Mouse (Mus musculus) lung, postnatal 10 days (tissue): ENCODE results near the gene Adgra1.
A peak's percentile ranks its signal among the peaks of the same experiment; 100 is the strongest.

Experiments
- DNase-seq: peaks from one replicate; pipeline ENCODE4 v3.0.0; 2021

Adgra1 gene

DNA sequence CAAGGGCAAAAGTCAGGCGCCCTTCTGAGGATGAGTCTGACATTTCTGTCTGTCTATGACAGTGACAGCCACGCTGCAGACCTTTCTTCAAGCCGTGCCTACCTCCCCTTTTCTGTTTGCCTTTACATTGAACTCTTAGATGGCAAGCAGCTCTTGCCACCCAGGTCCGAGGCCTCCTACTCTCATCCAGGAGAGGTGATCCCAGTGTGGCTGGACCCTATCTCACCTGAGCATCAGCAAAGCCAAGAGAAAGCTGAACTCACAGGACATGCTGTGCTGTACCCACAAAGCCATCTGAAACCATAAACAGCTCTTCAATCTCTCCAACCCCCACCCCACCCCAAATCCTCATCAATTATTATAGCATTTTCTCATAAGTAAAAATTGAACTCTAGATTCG, 16.7 kb downstream of the Adgra1 start:
- DNase-seq = no peak

DNA sequence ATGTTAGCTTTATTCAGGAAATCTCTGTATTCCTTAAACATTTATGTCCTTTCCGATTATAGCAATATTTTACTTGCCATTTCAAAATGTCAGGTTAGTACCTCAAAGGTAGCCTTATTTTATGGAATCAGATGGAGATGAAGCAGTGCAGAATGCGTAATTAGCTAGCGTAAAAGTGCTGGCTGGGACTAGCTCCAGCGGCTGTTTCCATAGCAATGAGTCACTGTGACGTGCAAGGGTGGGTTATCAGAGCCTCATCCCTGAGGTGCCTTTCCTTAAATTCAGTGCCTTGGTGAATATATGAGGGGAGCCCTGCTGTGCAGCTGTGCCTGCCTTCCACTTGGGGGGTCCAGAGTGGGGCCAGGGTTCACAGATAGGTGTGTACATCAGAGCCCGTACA, 17.1 kb downstream of the Adgra1 start:
- no peak for DNase-seq

DNA sequence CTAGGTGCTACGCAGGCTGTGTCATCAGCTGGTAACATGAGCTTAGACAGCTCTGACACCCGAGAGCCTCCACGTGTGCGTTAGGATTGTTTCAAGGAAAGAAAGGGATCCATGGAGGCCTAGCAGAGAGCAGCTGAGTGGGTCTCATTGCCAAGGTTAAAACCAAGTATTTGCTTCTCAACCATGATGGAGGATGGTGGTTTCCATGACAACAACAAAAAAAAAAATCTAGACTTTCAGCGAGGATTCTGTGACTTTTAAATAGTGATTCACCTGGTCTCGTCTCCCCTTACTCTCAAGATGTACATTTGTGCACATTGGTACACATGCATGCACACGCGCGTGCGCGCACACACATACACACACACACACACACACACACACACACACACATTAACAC, 21.3 kb downstream of the Adgra1 start:
- no peak for DNase-seq

DNA sequence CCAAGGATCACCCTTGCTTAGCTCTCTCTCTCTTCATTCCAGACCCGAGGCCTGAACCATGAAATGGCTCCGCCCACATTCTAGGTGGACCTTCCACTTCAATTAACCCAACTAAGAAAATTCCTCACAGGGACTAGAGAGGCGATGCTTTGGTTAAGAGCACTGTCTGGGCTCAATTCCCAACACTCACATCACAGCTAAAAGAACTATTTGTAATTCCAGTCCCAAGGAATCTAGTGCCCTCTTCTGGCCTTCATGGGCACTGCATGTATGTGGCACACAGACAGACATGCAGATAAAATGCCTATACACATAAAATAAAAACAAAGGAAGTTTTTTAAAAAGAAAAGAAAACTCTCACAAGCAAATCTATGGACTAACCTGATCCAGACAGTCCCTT, 27.4 kb downstream of the Adgra1 start:
- peak; percentile 67 for DNase-seq

DNA sequence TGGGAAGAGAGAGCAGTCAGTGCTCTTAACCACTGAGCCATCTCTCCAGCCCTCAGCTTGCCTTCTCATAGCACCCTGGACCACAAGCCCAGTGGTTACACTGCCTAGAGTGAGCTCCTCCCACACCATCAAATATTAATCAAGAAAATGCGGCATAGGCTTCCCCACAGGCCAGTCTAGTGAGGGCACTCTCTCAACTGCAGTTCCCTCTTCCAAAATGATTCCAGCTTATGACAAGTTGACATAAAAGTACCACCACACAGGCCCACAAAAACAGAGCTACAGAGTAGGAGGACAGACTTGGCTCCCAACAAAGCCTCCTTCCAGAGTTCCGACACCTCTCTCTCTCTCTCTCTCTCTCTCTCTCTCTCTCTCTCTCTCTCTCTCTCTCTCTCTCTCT, 29.1 kb downstream of the Adgra1 start:
- DNase-seq = no peak

DNA sequence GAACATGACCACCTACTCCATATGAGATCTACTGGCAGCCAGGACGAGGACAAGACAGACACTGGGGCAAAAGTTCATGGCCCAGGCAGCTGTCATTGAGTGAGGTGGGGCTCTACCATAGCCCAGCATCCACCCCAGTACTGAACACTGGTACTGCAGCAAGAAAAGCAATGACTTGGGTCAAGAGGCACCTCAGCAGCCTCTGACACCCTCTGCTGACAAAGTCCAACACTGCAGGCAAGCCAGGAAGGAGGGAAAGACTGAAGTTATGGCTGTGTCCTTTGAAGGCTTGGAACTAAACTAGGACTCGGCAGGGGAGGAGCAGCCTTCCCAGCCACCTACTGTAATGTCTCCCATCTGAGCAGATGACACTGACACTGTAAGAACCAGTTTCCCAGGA, 30.3 kb downstream of the Adgra1 start:
- no peak for DNase-seq

DNA sequence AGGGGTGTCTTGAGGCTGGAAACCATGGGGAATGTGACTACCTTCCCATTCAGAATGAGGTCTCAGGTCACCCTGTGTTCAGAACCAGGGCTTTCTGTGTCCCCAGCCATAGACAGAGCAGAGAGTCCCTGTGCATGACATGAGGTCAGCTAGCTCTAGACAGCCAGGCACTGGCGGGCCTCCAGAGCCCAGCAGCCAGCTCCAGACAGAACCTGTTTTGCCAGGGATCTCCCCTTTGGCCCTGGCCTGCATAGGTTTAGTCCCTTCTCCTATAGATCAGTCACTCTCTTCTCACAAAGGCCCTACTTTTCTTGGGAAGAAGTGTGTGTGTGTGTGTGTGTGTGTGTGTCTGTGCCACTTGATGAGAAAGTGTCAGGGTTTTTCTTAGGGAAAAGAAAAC, 30.9 kb downstream of the Adgra1 start:
- no peak for DNase-seq

DNA sequence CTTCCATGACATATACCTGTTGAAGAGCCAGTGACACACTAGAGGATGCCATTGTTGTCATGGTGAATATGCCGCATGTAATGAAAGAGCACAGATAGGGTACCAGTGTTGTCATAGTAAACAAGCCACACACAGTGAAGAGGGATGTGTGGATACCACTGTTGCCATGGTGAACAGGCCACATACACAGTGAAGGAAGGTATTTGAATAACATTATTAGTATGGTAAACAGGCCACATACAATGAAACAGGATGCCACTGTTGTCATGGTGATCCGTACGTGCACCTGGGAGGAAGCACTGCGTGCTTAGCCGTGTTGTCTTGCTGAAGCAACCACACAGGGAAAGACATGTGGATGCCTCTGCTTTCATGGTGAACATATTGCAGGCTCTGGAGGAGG, 37.0 kb downstream of the Adgra1 start:
- DNase-seq = no peak

DNA sequence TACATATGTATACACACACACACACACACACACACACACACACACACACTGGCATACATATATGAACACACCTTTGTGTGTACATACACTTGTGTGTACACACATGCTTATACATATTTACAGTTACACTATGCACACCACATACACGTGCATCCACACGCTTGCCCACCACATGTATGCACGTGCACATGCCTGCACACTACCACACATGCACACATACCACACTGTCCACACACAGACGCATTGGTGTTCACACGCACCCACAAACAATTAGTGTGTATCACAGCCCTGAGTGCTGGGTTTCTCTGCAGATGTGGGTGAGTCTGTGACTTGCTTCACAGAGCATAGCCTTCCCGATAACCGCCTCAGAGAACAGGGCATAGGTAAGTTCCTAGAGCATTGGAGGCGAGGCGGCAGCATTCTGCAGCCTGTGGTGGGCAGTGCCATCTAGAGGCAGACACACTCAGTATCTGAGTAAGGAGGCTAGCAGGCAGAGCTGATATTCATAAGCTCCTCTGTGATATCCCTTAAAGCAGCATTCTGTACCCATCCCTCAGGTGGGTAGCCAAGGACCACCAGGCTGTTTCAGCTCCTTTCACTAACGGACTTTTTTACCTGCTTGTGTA, 43.3 kb downstream of the Adgra1 start:
- no peak for DNase-seq

DNA sequence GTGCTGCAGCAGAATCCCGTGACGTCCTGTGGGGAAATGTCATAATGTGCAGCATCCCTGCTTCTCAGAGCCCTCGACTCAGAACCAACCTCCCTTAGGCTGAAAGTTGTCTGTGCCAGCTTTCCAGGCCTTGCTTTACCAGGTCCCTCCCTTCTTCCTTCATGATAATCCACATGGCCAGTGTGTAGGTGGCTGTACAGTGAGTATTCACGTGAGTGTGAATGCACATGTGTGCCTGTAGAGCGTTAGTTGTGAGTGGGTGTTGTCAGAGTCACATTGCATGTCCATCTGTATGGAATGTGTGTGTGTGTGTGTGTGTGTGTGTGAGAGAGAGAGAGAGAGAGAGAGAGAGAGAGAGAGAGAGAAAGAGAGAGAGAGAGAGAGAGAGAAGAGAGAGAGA, 44.1 kb downstream of the Adgra1 start:
- DNase-seq = no peak

DNA sequence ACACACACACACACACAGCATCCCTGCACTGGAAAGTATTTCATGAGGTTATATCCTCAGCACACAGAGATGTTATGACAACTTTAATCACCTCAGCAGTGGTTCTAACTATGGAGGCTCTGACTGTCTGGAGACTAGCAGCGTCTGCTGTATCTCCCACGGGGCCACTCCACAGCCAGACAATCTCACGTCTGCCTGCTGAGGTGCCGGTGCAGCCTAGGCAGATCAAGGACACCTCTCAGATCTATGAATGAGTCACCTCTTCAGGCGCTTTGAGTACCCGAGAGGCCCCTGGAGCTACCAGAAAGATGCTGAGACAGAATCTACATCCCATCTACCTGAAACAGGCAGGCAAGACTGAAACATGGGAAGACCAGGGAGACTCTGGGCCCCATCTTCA, 44.6 kb downstream of the Adgra1 start:
- DNase-seq = no peak

DNA sequence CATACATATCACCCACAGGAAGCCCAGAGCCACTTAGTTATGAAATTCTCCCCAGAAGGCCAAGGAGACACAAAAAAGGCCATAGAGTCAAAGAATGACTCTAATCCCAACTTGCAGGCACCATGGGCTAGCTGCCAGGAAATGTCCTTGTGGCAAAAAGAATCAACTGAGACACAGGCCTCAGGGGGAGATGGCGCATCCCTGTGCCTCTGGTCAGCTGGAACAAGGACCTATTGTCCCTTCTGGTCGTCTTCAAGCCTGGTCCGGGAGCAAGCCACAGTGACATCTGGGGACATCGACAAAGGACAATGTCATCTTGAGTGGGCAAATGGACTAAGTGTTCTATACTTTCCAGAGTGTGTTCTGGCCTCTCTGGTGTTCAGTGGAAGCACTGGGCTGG, 49.6 kb downstream of the Adgra1 start:
- DNase-seq = no peak

DNA sequence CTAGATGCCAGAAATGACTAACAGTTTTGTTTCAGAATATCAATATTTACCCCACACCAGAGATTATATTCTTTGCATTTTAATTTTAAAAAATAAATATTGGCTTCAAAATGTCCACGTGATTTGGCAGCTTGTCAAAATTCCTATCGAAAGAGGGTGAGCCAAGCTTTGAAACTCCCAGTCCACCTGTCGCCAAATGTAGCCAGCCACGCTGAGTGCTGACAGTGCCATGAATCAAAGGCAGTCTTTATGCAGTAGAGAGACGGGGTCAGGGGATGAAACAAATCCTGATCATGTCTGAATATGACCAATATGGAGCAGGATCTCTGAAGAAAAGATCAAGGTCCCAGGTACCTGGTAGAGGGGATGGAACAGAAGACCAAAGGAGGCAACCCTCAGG, 57.8 kb downstream of the Adgra1 start:
- DNase-seq = no peak

DNA sequence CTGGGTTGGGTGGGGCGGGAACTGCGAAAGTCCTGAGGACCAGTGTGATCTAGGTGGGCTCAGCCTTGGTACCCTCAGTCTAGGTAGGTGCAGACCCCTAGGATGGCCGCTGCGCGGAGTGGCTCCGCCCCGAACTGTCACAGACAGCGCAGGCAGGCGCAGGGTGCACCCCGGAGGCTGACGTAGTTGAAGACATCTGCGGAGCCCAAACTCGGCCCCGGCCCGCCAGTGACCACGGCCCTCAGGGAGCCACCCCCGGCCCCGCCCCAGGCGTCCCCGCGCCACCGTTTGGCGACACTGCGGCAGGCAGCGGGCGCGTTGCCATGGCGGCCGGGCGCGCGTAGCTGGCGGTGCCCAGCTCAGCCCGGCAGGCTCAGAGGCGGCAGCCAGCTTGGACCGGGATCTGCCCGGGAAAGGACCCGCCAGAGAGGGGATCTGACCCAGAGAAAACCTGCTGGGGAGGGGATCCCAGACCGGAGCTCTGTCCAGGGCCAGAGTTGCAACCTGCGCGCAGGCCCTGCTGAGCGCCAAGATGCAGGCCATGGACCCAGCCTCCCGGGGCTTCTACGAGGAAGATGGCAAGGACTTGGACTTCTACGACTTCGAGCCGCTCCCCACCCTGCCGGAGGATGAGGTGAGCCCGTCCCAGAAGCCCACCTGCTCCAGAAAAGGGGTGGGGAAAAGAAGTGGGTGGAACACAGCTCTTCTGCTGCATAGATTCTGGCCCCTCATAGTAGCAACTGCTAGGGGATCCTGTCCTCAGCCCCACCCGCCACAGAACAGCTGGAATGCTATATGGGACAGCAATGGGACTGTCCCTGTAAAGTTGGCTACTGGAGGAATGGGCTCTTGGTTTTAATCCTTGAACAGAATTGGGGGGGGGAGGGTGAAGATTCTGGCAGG, 60.9 kb downstream of the Adgra1 start, which contains the start of gene Kndc1:
TSS of gene Kndc1 (plus strand) at position 42 of the 903 bp plus-strand sequence.
- DNase-seq = peak; percentile 18

DNA sequence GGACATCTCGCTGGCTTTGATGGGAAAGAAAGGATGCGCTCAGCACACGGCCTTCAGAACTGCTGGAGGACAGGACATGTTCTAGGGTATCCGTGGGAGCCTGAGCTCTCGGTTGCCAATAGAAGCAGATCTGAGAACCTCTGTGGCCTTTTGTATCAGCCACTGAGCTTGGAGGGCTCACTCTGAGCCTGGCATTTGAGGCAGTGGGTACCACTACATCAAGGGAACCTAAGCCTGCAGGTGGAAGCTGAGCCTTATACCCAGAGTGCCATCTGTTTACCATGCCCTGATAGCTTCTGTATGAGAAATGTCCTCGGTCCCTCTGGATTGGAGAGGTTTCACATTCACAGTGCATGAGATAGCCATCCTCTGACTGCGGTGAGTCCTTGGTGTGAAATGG, 62.3 kb downstream of the Adgra1 start:
- DNase-seq = no peak

DNA sequence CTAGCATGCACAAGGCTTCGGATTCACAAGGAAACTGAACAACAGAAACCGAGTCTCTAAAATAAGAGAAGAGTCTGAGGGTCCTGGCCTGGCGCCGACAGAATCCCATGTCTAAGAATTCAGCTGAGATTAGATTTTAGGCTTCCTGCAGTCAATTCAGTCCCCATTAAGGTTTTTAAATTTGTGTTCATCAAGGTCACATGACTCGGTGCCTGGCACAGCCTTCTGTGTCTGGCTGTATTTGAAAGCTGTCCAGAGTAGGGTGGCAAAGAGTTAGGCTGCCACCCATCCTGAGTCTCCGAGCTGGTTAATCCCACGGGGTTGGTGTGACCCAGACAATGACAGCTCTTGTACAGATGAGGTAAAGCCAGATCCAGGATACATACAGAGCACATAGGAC, 62.8 kb downstream of the Adgra1 start:
- no peak for DNase-seq

DNA sequence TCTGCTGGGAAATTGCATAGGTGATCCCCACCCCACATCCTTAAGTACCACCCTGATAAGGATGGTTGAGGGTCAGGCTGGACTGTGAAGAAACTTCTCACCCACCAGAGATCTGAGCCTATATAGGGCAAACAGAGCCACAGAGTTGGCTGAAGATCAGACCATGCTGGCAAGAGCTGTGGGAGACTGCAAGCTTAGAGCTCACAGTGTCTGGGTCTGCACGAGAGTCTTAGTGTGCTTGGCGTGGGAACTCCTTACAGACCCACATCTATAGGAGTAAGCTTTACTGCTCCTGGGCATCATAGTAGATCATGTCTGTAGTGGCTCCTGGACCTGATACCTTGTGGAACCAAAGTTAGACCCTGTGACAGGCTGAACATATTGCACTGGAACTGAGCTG, 64.6 kb downstream of the Adgra1 start:
- no peak for DNase-seq

DNA sequence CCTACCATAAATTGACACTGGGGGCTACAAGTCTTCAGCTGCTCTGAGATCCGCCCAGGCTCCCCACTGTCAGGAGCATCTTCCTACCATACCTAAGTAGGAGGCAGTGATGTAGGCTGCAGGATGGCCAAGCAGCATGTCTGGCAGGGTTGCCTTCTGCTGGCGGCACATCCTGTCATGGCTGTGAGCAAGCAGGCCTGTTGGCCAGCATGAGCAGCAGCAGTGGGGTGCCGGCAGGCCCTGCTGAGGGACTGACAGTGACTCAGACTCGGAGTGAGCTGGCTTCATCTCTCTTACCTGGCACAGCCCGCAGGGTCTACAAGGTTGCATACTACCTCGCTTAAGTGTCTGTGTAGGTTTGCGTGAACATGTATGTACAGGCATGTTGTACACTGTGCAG, 65.5 kb downstream of the Adgra1 start:
- no peak for DNase-seq

DNA sequence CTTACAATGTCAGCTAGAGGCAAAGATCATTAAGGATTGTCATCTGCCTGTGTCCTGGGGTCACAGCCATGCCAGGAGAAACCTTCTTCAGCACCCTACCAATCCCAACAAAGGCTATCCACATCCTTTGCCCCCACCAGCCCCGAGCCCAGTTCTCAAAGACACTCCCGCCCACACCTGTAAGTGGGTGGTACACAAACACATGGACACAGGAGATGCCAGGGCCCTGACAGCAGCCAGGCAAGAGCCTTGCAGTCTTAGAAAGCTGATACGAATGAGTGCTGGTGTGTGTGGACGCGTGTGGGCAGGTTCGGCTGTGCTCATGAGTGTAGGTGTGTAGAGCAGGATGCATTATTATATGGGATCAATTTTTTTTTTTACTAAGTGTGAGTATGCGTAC, 66.5 kb downstream of the Adgra1 start:
- DNase-seq = no peak

DNA sequence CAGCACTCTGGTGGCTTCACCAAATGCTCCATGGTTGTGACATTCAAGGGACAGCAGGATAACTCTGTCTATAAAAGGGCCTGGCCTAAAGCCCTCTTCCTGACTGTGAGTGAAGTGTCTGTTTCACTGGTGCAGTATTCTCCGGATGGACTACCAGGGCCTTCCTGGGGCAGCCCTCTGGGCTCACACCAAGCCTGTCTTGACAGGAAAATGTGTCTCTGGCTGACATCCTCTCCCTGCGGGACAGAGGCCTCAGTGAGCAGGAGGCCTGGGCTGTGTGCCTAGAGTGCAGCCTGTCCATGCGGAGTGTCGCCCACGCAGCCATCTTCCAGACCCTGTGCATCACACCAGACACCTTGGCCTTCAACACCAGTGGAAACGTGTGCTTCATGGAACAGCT, 66.9 kb downstream of the Adgra1 start:
- no peak for DNase-seq

DNA sequence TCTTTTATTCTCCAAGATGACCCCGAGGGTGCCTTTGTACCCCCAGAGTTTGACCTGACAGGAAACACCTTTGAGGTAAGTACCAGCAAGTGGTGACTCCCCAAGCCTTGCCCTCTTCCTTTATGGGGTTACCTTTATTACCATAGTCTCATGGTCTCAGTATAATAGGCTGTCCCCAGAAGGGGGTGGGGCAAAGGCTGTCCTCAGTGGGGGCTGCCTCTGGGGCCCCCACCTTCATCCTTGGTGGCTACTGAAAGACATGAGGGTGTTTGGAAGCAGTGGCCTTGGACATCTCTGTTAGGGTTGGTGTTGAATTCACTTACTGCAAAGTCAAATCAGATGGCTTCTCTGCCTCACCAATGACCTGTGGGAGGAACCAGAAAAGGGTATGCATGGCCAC, 68.0 kb downstream of the Adgra1 start:
- DNase-seq = no peak

DNA sequence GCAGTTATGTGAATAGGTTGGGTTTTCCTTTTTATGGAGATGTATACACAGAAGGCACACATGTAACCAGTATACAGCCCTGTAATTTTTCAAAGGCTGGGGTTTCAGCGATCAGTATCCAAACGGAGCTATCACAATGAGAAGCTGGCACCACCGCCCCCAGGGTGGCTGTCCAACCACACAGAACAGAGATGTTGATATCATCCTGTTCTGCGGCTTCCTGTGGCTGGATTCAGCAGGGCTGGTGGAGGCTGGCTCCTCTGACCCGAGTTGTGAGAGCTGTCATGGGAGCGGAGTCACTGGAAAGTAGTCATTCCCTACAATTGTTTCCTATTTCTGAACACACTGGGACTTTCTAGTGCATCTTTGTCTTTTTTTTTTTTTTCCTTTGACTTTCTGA, 71.3 kb downstream of the Adgra1 start:
- DNase-seq = no peak

DNA sequence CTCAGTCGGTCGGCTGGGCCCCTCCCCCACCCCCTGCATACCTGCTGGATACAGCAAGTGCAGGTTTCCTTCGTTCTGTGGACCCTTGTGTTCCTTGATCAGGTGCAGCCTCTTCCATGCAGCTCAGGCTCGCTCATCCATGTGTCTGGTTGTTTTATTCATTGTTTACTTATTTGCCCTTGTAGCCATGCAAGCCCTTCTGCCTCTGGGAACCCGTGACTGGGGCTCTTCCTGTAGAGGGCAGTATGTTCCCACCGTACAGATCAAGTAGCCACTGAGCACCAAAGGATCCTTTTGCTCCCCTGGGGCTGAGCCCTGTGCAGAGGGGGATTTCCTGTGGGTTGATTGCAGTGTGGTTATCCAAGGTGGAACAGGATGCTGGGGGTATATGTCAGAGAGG, 71.7 kb downstream of the Adgra1 start:
- DNase-seq = peak; percentile 59

DNA sequence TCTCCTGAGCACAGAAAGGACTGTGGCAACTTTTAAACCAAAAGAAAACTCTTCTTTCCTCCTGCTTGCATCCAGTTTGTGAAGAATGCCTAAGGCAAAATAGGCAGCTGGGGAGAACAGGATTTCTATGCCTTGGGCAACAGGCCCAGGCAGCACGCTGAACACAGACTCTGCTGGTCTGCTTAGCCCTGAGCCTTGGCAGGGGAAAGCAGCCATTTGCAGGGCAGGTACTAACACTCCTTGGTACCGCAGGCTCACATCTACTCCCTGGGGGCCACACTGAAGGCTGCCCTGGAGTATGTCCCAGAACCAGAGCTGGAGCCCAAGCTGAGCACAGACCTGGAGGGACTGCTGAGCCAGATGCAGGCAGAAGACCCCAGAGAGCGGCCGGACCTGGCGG, 74.2 kb downstream of the Adgra1 start:
- no peak for DNase-seq

DNA sequence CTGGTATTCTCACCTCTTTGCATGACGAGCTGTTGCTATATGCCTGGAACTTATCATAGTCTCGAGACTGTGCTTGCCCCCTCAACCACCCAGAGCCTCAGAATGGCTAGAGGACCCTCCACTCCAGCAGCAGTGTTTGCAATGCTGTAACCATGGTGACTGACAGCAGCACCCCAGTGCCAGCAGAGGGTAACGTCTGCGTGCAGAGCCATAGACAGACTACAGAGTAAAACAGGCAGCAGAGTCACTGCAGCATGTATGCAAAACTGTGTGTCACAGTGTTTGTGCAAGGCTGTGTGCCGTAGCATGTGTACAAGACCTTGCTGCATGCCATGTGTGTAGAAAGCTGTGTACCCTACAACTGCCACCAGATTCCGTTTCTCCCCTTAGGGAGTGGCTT, 75.5 kb downstream of the Adgra1 start:
- DNase-seq = no peak
